ENCODE assay signal across 8 mouse cellular contexts in genomic region chr3:61001852-61002586, GRCm38 (mm10). TPM values are rescaled to one million over a fixed set of nuclear protein-coding genes. Genes with fewer than 3 reads are reported as not detected.
DNase-seq lines count a peak whose midpoint lies in the region; ATAC-seq lines count a peak whose summit lies in the region.

No protein-coding gene starts in this region.

- H3K9ac ChIP-seq in kidney, embryonic 15.5 days, result peak overlapping the region; percentile 51
- H3K9ac ChIP-seq in forebrain, embryonic 14.5 days (ENCODE audit: low read length), result peak overlapping the region; percentile 56
- H3K9ac ChIP-seq in liver, embryonic 11.5 days (ENCODE audit: low read depth, low read length), result peak overlapping the region; percentile 82
- peak overlapping the region; percentile 65; the same call in 1 of the 2 replicates for H3K9ac ChIP-seq in stomach, embryonic 15.5 days

- ATAC-seq in kidney, embryonic 15.5 days (replicated peaks; ENCODE audit: low FRiP score), result peak; percentile 57
- ATAC-seq in forebrain, embryonic 14.5 days, result peak; percentile 56
- ATAC-seq in liver, embryonic 11.5 days (replicated peaks; ENCODE audit: low FRiP score), result peak; percentile 63
- peak; percentile 61 for ATAC-seq in stomach, embryonic 15.5 days (ENCODE audit: insufficient read depth, low FRiP score, low read depth)

- WGBS in kidney, embryonic 15.5 days, result 3% methylated on average over 20 of the region's 20 CpGs
- 2% methylated on average over 20 of the region's 20 CpGs for WGBS in forebrain, embryonic 14.5 days
- 4% methylated on average over 20 of the region's 20 CpGs for WGBS in liver, embryonic 11.5 days
- WGBS in stomach, embryonic 15.5 days, result 4% methylated on average over 20 of the region's 20 CpGs

- peaks cover 34% of the 10 kb centered on the region for H3K27me3 ChIP-seq in kidney, embryonic 15.5 days
- H3K27me3 ChIP-seq in forebrain, embryonic 14.5 days (replicated peaks; ENCODE audit: control insufficient read depth, insufficient read depth, low read length), result 0 out of 2 replicates have a peak, but pooled peaks cover 9% of the 10 kb centered on the region
- H3K27me3 ChIP-seq in liver, embryonic 11.5 days (replicated peaks; ENCODE audit: control insufficient read depth, insufficient read depth, low read length), result peaks cover 8% of the 10 kb centered on the region
- no peaks in the 10 kb centered on the region for H3K27me3 ChIP-seq in stomach, embryonic 15.5 days (replicated peaks)

- no peak for DNase-seq in kidney, adult 8-10 months
- DNase-seq in T-cell, adult 2 months (ENCODE audit: low spot score), result peak; percentile 4
- DNase-seq in forebrain, embryonic 14.5 days (ENCODE audit: low spot score), result peak; percentile 22
- DNase-seq in liver, embryonic 11.5 days (ENCODE audit: low spot score), result no peak
- DNase-seq in frontal cortex, adult 2 months (ENCODE audit: extremely low spot score in 1 of 2, low spot score in 1 of 2), result no peak
- DNase-seq in kidney, adult 9 months, result no peak

- H3K4me2 ChIP-seq in kidney, embryonic 15.5 days, result peak overlapping the region; percentile 96
- peak overlapping the region; percentile 98 for H3K4me2 ChIP-seq in forebrain, embryonic 14.5 days (ENCODE audit: low read length)
- peak overlapping the region; percentile 97 for H3K4me2 ChIP-seq in liver, embryonic 11.5 days
- peak overlapping the region; percentile 91 for H3K4me2 ChIP-seq in stomach, embryonic 15.5 days

- peaks cover 8% of the 10 kb centered on the region for H3K4me1 ChIP-seq in kidney, embryonic 15.5 days
- no peaks in the 10 kb centered on the region; the same call in 1 of the 2 replicates for H3K4me1 ChIP-seq in forebrain, embryonic 14.5 days (ENCODE audit: control insufficient read depth, insufficient read depth, low read length)
- H3K4me1 ChIP-seq in liver, embryonic 11.5 days (replicated peaks; ENCODE audit: control insufficient read depth, insufficient read depth, low read length), result peaks cover 10% of the 10 kb centered on the region
- H3K4me1 ChIP-seq in stomach, embryonic 15.5 days, result 0 out of 2 replicates have a peak, but pooled peaks cover 4% of the 10 kb centered on the region

- H3K36me3 ChIP-seq in kidney, embryonic 15.5 days, result no peaks in the 10 kb centered on the region
- H3K36me3 ChIP-seq in forebrain, embryonic 14.5 days (ENCODE audit: control insufficient read depth, insufficient read depth, low read length), result no peaks in the 10 kb centered on the region
- no peaks in the 10 kb centered on the region for H3K36me3 ChIP-seq in liver, embryonic 11.5 days (ENCODE audit: control insufficient read depth, insufficient read depth, low read length)
- no peaks in the 10 kb centered on the region for H3K36me3 ChIP-seq in stomach, embryonic 15.5 days

- H3K4me3 ChIP-seq in kidney, embryonic 15.5 days (replicated peaks), result peak overlapping the region; percentile 70
- H3K4me3 ChIP-seq in forebrain, embryonic 14.5 days (ENCODE audit: low read depth, low read length), result peak overlapping the region; percentile 68
- H3K4me3 ChIP-seq in liver, embryonic 11.5 days (ENCODE audit: low read depth, low read length), result peak overlapping the region; percentile 74
- peak overlapping the region; percentile 65 for H3K4me3 ChIP-seq in stomach, embryonic 15.5 days (replicated peaks)

- 0 out of 2 replicates have a peak overlapping the region, but pooled peaks have one; percentile 41 for H3K27ac ChIP-seq in kidney, embryonic 15.5 days
- H3K27ac ChIP-seq in forebrain, embryonic 14.5 days (ENCODE audit: low read depth, low read length), result no peak overlapping the region
- H3K27ac ChIP-seq in liver, embryonic 11.5 days (ENCODE audit: low read depth, low read length), result no peak overlapping the region
- H3K27ac ChIP-seq in stomach, embryonic 15.5 days, result peak overlapping the region; percentile 70

- no peaks in the 10 kb centered on the region for H3K9me3 ChIP-seq in kidney, embryonic 15.5 days (replicated peaks)
- H3K9me3 ChIP-seq in forebrain, embryonic 14.5 days (replicated peaks; ENCODE audit: control insufficient read depth, low read length), result no peaks in the 10 kb centered on the region
- H3K9me3 ChIP-seq in liver, embryonic 11.5 days (ENCODE audit: control insufficient read depth, low read length), result no peaks in the 10 kb centered on the region
- H3K9me3 ChIP-seq in stomach, embryonic 15.5 days, result no peaks in the 10 kb centered on the region

RNA-seq across cellular contexts. Expression of gene P2ry1, which starts 0.6 kb away (rescaled TPM):
- polyA plus RNA-seq in kidney, embryonic 15.5 days (2015; fragmentation: Nextera tagmentation; extraction: Ambion mirVana), result 3.1 TPM in 2 replicates
- 1.3 and 3.2 TPM in 2 replicates for polyA plus RNA-seq in forebrain, embryonic 14.5 days (2014; fragmentation: Nextera tagmentation; extraction: Ambion mirVana)
- 13.5 and 13.6 TPM in 2 replicates for polyA plus RNA-seq in liver, embryonic 11.5 days (2014; fragmentation: Nextera tagmentation; extraction: Ambion mirVana)
- polyA plus RNA-seq in stomach, embryonic 15.5 days (2015; fragmentation: Nextera tagmentation; extraction: Ambion mirVana), result 12.9 and 14.8 TPM in 2 replicates
- 3.3 and 3.4 TPM in 2 replicates for polyA plus RNA-seq in frontal cortex, adult 2 months (2012; rRNA removed)

Comparison
In these comparisons a context has a peak if more than half of its experiments do, and no peak if none do; other contexts are left out.
1. H3K27ac ChIP-seq: peak in kidney, embryonic 15.5 days (single experiment) and stomach, embryonic 15.5 days (single experiment); none in forebrain, embryonic 14.5 days (single experiment) and liver, embryonic 11.5 days (single experiment).
2. DNase-seq: peak in T-cell, adult 2 months (single experiment) and forebrain, embryonic 14.5 days (single experiment); none in kidney, adult 8-10 months (0 of 2), liver, embryonic 11.5 days (single experiment), frontal cortex, adult 2 months (0 of 2) and kidney, adult 9 months (single experiment).
3. Peak in every context shown above with its lines, with median percentiles within 50 percentile points of each other: ATAC-seq, H3K4me2 ChIP-seq, H3K4me3 ChIP-seq and H3K9ac ChIP-seq.